Mouse (Mus musculus) lung, postnatal 4 days (tissue): ENCODE results near the gene Gm4187.
"Not testable (repeated sequence)": the region's sequence is repeated elsewhere in the genome, so short reads cannot be mapped to it uniquely, and the experiment has no call there.

Source experiments
- DNase-seq, 2 experiments: peaks; one replicate each; pipeline ENCODE4 v3.0.0; 2021

The Gm4187 gene

DNA sequence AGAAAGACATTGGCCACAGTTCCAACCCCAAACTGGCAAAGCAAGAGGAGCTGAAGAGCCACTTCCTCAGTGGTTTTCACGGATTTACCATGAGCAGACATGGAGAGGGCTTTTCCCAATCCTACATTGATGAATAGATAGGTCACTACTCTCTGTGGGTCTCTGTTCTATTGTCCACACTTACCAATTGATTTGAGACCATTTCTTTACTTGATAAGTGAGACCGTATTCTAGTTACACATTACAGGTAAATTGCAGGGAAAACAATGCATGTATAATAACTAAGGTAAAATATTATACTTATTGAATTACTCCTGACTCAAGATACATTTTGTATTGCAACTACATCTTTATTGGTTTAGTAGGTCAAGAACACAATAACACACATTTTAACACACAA, at the start of gene Gm4187:
Gm4187 (minus strand) TSS at position 101 of the 400 bp plus-strand sequence.
- not testable (repeated sequence) for DNase-seq

- DNase-seq: not testable (repeated sequence)
These were observed 41.4 kb upstream of the Gm4187 start, which contains the start of gene Gm8660 for GRCm38 (mm10) chr7:22370939-22371338. Gm8660 (minus strand) TSS chr7:22371039.
